Mouse (Mus musculus): Measurements from ENCODE around the gene Slc29a2.

DNA sequence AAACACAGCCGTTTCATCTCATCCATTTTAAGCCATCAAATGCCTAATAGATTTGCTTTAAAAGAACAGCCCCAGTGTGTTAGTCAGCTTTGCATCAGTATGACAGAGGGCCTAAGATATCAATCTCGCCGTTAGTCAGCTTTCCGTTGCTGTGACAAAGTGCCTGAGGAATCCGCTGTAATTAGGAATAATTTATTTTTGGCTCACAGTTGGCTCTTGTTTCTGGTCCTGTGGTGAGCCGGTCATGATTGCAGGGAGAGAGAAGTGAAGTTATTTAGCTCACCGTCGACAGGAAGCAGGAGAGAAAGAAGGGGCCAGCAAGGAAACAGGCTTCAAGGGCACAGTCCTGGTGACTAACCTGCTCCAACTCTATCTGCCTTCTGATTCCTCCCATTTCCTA is 10.5 kb upstream of the Slc29a2 start:
- TF ChIP-seq EP300 (IDR thresholded peaks at IDR 0.05; ENCODE audit: insufficient read depth, low read depth, low read length) (no peak), CTCF (IDR thresholded peaks at IDR 0.05; ENCODE audit: low read depth, low read length) (no peak)
